Mouse (Mus musculus): ENCODE measurements around the gene Dlg2.

GRCm38 (mm10) chr7:92199131-92199530 is 1722.7 kb downstream of the Dlg2 start:
- no peak for TF ChIP-seq CTCF (IDR thresholded peaks at IDR 0.05; ENCODE audit: extremely low read depth, insufficient read depth, insufficient read length, insufficient replicate concordance)
- no peak for TF ChIP-seq POLR2A (IDR thresholded peaks at IDR 0.05; ENCODE audit: low read depth, low read length)
